Mouse (Mus musculus) hindbrain, embryonic 14.5 days (tissue): ENCODE results near the gene 6820408C15Rik. TPM values are rescaled to one million over a fixed set of nuclear protein-coding genes. Genes with fewer than 3 reads are reported as not detected.
"Not testable (repeated sequence)": the region's sequence is repeated elsewhere in the genome, so short reads cannot be mapped to it uniquely, and the experiment has no call there.

Experiments
- ATAC-seq: fragments of 200-750 bp; cut with Nextera tagmentation; 2 replicates; pipeline ENCODE4 v1.8.0; 2017; ENCODE audit warnings: moderate number of reproducible peaks, mild to moderate bottlenecking, moderate TSS enrichment, moderate library complexity; ENCODE audit not compliant: low FRiP score
- DNase-seq: peaks from one replicate; pipeline ENCODE4 v3.0.0-alpha.2; 2015; ENCODE audit warnings: low spot score
- H3K27ac ChIP-seq: fragments of 300-500 bp; sonication (generic); 2 replicates; pipeline ENCODE4 v1.5.1; 2014; ENCODE audit warnings: mild to moderate bottlenecking, moderate library complexity
- H3K27me3 ChIP-seq: fragments of 300-500 bp; sonication (generic); 2 replicates; pipeline ENCODE4 v1.6.1; 2014; ENCODE audit warnings: mild to moderate bottlenecking, low read length, mixed read lengths; ENCODE audit not compliant: control insufficient read depth, insufficient read depth
- H3K36me3 ChIP-seq: fragments of 300-500 bp; sonication (generic); replicated peaks from 2 replicates; pipeline ENCODE4 v1.6.1; 2014; ENCODE audit not compliant: control insufficient read depth, insufficient read depth
- H3K4me1 ChIP-seq: fragments of 300-500 bp; sonication (generic); replicated peaks from 2 replicates; pipeline ENCODE4 v1.6.1; 2014; ENCODE audit warnings: antibody characterized with exemption, low read length, mixed read lengths; ENCODE audit not compliant: control insufficient read depth, insufficient read depth
- H3K4me2 ChIP-seq: fragments of 300-500 bp; sonication (generic); replicated peaks from 2 replicates; pipeline ENCODE4 v1.6.1; 2014; ENCODE audit warnings: mild to moderate bottlenecking, moderate library complexity
- H3K4me3 ChIP-seq: fragments of 300-500 bp; sonication (generic); replicated peaks from 2 replicates; pipeline ENCODE4 v1.5.1; 2014; ENCODE audit warnings: mild to moderate bottlenecking, low read length
- H3K9ac ChIP-seq: fragments of 300-500 bp; sonication (generic); 2 replicates; pipeline ENCODE4 v1.6.1; 2014
- H3K9me3 ChIP-seq: fragments of 300-500 bp; sonication (generic); 2 replicates; pipeline ENCODE4 v1.6.1; 2016; ENCODE audit warnings: low read length; ENCODE audit not compliant: control insufficient read depth
- WGBS: fragments of 180-500 bp; shearing (Covaris S2); extraction: QIAGEN DNeasy Blood & Tissue Kit; methylation state at CpG from one replicate; pipeline ENCODE4 v1.1.7; 2014; 5-methylcytosine and 5-hydroxymethylcytosine counted together
- polyA plus RNA-seq: library from polyadenylated mRNA; unstranded; fragments of >200 nt; fragmentation: Nextera tagmentation; extraction: Ambion mirVana; gene quantifications from 2 replicates; pipeline ENCODE4 v1.2.1, GENCODE M21; 2014

6820408C15Rik gene
- polyA plus RNA-seq, 1 experiment from 2014 or later = 3.8 TPM

- H3K9me3 ChIP-seq = peaks cover 4% of the 10 kb centered on the region; the same call in 1 of the 2 replicates
- peak overlapping the region; percentile 90; the same call in 1 of the 2 replicates for H3K4me3 ChIP-seq
- H3K9ac ChIP-seq = peak overlapping the region; percentile 86; the same call in 1 of the 2 replicates
- H3K27ac ChIP-seq = peak overlapping the region; percentile 92; the same call in 1 of the 2 replicates
- DNase-seq = no peak
- no peaks in the 10 kb centered on the region for H3K27me3 ChIP-seq
- no peak for ATAC-seq
- H3K4me1 ChIP-seq = peaks cover 26% of the 10 kb centered on the region
- peak overlapping the region; percentile 98 for H3K4me2 ChIP-seq
- 98% methylated on average over 3 of the region's 3 CpGs for WGBS
- no peaks in the 10 kb centered on the region for H3K36me3 ChIP-seq
Measured at GRCm38 (mm10) chr2:152415786-152416185, 399 bp downstream of the 6820408C15Rik start.

DNA sequence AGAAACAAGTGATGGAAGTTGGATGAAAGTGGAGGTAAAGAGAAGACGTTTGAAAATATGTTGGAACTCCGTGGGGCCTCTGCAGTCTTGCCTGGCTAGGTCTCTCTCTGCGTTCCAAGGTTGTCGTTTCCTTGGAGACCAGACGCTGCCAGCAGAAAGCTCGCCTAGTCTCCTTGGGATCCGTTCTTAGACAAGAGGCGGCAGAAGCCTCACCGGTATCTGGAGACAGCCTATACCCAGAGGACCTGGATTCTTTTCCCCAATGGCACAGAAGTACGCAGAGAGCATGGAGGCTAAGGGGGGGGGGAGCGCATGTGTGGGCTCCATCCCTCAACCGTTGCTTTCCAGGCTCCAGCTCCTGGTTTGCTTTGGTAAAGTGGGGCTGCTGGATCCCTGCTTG is 12.1 kb downstream of the 6820408C15Rik start:
- Histone ChIP-seq H3K4me2 (peak overlapping the region; percentile 40), H3K9me3 (no peaks in the 10 kb centered on the region), H3K36me3 (no peaks in the 10 kb centered on the region), H3K4me3 (no peak overlapping the region), H3K27ac (no peak overlapping the region), H3K9ac (peak overlapping the region; percentile 31; the same call in 1 of the 2 replicates), H3K27me3 (no peaks in the 10 kb centered on the region), H3K4me1 (peaks cover 6% of the 10 kb centered on the region)
- WGBS = 3% methylated on average over 12 of the region's 12 CpGs
- ATAC-seq (no peak), DNase-seq (peak; percentile 40)

GRCm38 (mm10) chr2:152428481-152428880 is 13.1 kb downstream of the 6820408C15Rik start:
- not testable (repeated sequence) for H3K9ac ChIP-seq

DNA sequence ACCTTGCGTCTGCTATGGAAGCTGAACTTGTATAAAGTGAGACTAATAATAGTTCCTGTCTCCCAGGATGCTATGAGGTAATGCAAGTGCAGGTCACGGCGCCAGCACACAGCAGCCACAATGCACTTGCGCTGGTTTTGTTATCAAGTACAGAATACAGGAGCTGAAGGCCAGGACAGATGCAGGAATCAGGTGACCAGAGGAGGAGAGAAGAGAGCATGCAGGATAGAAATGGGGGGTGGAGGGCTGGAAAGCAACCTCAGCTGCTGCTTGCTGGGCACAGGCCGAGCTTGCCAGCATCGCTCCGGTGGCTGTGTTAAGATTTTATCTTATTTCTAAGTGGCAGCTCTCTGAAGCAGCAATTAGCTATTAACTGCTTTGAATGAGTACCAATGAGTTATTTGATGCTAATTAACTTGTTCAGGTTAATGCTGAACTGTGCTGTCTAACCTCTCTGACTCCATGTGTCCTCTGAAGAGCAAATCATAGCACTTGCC is 21.1 kb downstream of the 6820408C15Rik start:
- no peaks in the 10 kb centered on the region for H3K27me3 ChIP-seq
- no peak overlapping the region for H3K4me2 ChIP-seq
- H3K9me3 ChIP-seq = no peaks in the 10 kb centered on the region
- H3K27ac ChIP-seq = no peak overlapping the region
- 0 out of 2 replicates have a peak, but pooled peaks cover 12% of the 10 kb centered on the region for H3K4me1 ChIP-seq
- DNase-seq = no peak
- 75% methylated on average over 7 of the region's 7 CpGs for WGBS
- H3K9ac ChIP-seq = no peak overlapping the region
- no peaks in the 10 kb centered on the region for H3K36me3 ChIP-seq
- no peak overlapping the region for H3K4me3 ChIP-seq
- no peak for ATAC-seq

More at GRCm38 (mm10) chr2:152428481-152428880, 13.1 kb downstream of the 6820408C15Rik start:
- whole genome bisulfite sequencing = 80% methylated on average over 2 of the region's 2 CpGs
- DNase-seq, H3K27me3 ChIP-seq, ATAC-seq, H3K36me3 ChIP-seq, H3K4me2 ChIP-seq, H3K9me3 ChIP-seq, H3K4me1 ChIP-seq, H3K27ac ChIP-seq, H3K4me3 ChIP-seq: not testable (repeated sequence)

DNA sequence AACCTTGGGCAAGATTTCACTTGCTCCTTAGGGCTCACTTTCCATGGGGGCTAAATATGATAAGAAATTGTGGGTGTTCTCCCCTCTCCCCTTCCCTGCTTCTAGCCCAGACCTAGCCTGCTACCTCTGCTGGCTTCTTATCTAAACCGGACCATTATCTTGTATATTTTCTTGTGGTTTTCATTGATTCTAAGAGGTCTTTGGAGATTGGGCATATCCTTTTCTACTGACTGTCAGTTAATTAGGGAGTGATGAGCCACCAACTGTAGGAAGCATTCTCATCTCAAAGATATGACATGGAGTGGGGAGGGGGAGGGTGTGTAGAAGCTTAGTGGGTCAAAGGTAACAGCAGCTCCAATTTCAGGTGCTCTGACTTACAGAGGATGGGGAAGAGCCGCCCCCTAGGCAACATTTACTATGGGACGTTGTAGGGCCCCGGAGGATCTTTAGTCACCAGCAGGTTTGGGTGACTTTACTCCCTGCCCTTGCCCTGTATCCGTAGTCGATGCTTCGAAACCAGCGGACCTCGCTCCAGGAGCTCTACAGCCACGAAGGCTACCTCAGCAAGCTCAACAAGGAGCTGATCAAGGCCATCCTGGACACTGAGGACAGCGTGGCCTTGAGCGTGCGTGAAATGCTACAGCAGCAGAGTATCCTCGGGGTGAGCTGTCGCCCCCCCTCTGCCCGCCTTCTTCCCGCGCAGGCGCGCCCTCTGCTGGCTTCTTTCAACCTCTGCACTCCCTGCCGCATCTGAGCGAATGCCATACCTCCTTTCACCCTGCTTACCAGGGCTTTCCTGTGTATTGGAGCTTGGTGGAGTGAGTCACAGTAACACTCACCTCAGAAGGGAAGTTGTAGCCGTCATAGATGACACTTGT is 21.8 kb downstream of the 6820408C15Rik start:
- WGBS = 3% methylated on average over 23 of the region's 23 CpGs
- Histone ChIP-seq H3K27me3 (no peaks in the 10 kb centered on the region), H3K9ac (peak overlapping the region; percentile 51), H3K36me3 (no peaks in the 10 kb centered on the region), H3K4me1 (0 out of 2 replicates have a peak, but pooled peaks cover 12% of the 10 kb centered on the region), H3K4me2 (peak overlapping the region; percentile 58), H3K9me3 (no peaks in the 10 kb centered on the region), H3K27ac (no peak overlapping the region), H3K4me3 (peak overlapping the region; percentile 18)
- ATAC-seq = peak; percentile 87
- peak; percentile 91 for DNase-seq

DNA sequence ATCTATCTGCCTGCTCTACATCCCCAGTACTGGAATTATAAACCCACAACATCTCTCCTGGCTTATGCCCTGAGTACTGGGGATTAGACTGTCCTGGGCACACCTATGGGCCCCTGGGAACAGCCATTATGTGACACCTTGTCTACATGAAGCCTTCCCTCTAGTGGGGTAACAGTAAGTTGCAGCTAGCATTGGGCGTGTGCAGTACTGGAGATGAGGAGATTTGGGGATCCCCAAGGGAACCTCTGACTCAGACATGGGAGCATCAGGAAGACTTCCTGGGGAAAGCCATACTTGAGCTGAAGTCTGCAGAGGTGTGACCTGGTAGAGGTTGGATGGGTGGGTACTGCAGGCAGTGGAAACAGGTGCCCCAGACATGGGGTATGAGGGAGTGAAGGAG is 23.6 kb downstream of the 6820408C15Rik start:
- H3K4me1 ChIP-seq = 0 out of 2 replicates have a peak, but pooled peaks cover 12% of the 10 kb centered on the region

GRCm38 (mm10) chr2:152439833-152440232 is 24.4 kb downstream of the 6820408C15Rik start:
- DNase-seq = no peak
- no peak overlapping the region for H3K4me3 ChIP-seq
- H3K4me1 ChIP-seq = 0 out of 2 replicates have a peak, but pooled peaks cover 12% of the 10 kb centered on the region
- 89% methylated on average over 2 of the region's 2 CpGs for WGBS
- no peak overlapping the region for H3K27ac ChIP-seq
- no peaks in the 10 kb centered on the region for H3K36me3 ChIP-seq
- no peak for ATAC-seq
- no peaks in the 10 kb centered on the region for H3K9me3 ChIP-seq
- H3K4me2 ChIP-seq = no peak overlapping the region
- H3K9ac ChIP-seq = no peak overlapping the region
- no peaks in the 10 kb centered on the region for H3K27me3 ChIP-seq

More for the DNA sequence above, 23.6 kb downstream of the 6820408C15Rik start:
- Histone ChIP-seq H3K36me3 (no peaks in the 10 kb centered on the region), H3K27ac (no peak overlapping the region), H3K4me3 (no peak overlapping the region), H3K4me2 (no peak overlapping the region), H3K9me3 (no peaks in the 10 kb centered on the region), H3K9ac (no peak overlapping the region), H3K27me3 (no peaks in the 10 kb centered on the region)
- WGBS = 83% methylated on average over 1 of the region's 1 CpGs
- DNase-seq (no peak), ATAC-seq (no peak)

- WGBS = 69% methylated on average over 4 of the region's 4 CpGs
- no peak for ATAC-seq
Measured at GRCm38 (mm10) chr2:152442322-152442721, 26.9 kb downstream of the 6820408C15Rik start.

DNA sequence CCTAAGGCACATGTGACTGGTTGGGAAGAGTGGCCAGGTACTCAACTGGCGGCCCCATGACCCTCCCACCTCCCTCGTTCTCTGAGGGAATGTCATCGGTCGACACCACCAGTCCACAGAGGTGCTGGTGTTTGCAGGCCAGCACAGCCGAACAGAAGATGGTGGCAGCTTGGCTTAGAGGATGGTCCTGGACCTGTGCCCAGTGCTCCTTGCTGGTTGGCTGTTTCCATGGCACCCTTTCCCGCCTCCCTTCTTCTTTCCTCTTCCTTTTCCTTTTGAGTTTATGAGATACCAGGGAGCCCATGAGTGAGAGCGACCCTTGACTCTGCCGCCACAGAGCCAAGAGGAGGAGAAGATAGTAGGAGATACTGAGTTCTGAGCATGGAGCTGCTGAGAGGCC is 27.9 kb downstream of the 6820408C15Rik start:
- H3K9me3 ChIP-seq = no peaks in the 10 kb centered on the region
- no peaks in the 10 kb centered on the region for H3K36me3 ChIP-seq
- WGBS = 91% methylated on average over 8 of the region's 8 CpGs
- H3K4me1 ChIP-seq = no peaks in the 10 kb centered on the region
- H3K9ac ChIP-seq = no peak overlapping the region
- H3K4me2 ChIP-seq = no peak overlapping the region
- DNase-seq (no peak), ATAC-seq (no peak)
- no peak overlapping the region for H3K27ac ChIP-seq
- H3K4me3 ChIP-seq = no peak overlapping the region
- no peaks in the 10 kb centered on the region for H3K27me3 ChIP-seq

More at GRCm38 (mm10) chr2:152442322-152442721, 26.9 kb downstream of the 6820408C15Rik start:
- H3K4me3 ChIP-seq = no peak overlapping the region
- H3K27me3 ChIP-seq = no peaks in the 10 kb centered on the region
- H3K36me3 ChIP-seq = no peaks in the 10 kb centered on the region
- H3K27ac ChIP-seq = no peak overlapping the region
- H3K9me3 ChIP-seq = no peaks in the 10 kb centered on the region
- no peak overlapping the region for H3K9ac ChIP-seq
- 0 out of 2 replicates have a peak, but pooled peaks cover 1% of the 10 kb centered on the region for H3K4me1 ChIP-seq
- DNase-seq = no peak
- H3K4me2 ChIP-seq = no peak overlapping the region
